Mouse (Mus musculus) hindbrain, embryonic 13.5 days (tissue): ENCODE data around the gene Otop1. TPM values are rescaled to one million over a fixed set of nuclear protein-coding genes. Genes with fewer than 3 reads are reported as not detected.
A peak's percentile ranks its signal among the peaks of the same experiment; 100 is the strongest.

Experiments used
- ATAC-seq: fragments of 200-750 bp; cut with Nextera tagmentation; 2 replicates; pipeline ENCODE4 v1.8.0; 2017; ENCODE audit warnings: moderate TSS enrichment; ENCODE audit not compliant: low FRiP score
- H3K27ac ChIP-seq: fragments of 300-500 bp; sonication (generic); 2 replicates; pipeline ENCODE4 v1.5.1; 2015; ENCODE audit warnings: inconsistent platforms, mild to moderate bottlenecking, moderate library complexity
- H3K27me3 ChIP-seq: fragments of 300-500 bp; sonication (generic); 2 replicates; pipeline ENCODE4 v1.6.1; 2015; ENCODE audit warnings: mild to moderate bottlenecking, inconsistent platforms
- H3K36me3 ChIP-seq: fragments of 300-500 bp; sonication (generic); 2 replicates; pipeline ENCODE4 v1.6.1; 2015; ENCODE audit warnings: mild to moderate bottlenecking, inconsistent platforms
- H3K4me1 ChIP-seq: fragments of 300-500 bp; sonication (generic); replicated peaks from 2 replicates; pipeline ENCODE4 v1.6.1; 2015; ENCODE audit warnings: inconsistent platforms
- H3K4me2 ChIP-seq: fragments of 300-500 bp; sonication (generic); 2 replicates; pipeline ENCODE4 v1.6.1; 2015; ENCODE audit warnings: inconsistent platforms, mild to moderate bottlenecking, moderate library complexity
- H3K4me3 ChIP-seq: fragments of 300-500 bp; sonication (generic); 2 replicates; pipeline ENCODE4 v1.5.1; 2015; ENCODE audit warnings: mild to moderate bottlenecking, inconsistent platforms
- H3K9ac ChIP-seq: fragments of 300-500 bp; sonication (generic); 2 replicates; pipeline ENCODE4 v1.6.1; 2015; ENCODE audit warnings: mild to moderate bottlenecking, inconsistent platforms
- H3K9me3 ChIP-seq: fragments of 300-500 bp; sonication (generic); 2 replicates; pipeline ENCODE4 v1.6.1; 2016; ENCODE audit warnings: inconsistent platforms
- WGBS: fragments of 180-500 bp; shearing (Covaris S2); methylation state at CpG from one replicate; pipeline ENCODE4 v1.1.7; 2015; 5-methylcytosine and 5-hydroxymethylcytosine counted together
- polyA plus RNA-seq: library from polyadenylated mRNA; unstranded; fragments of >200 nt; fragmentation: Nextera tagmentation; extraction: Ambion mirVana; gene quantifications from 2 replicates; pipeline ENCODE4 v1.2.1, GENCODE M21; 2015

Gene Otop1
- not detected in 2 replicates for polyA plus RNA-seq

GRCm38 (mm10) chr5:38275771-38276170, at the start of gene Otop1:
Otop1 (plus strand) TSS chr5:38275972.
- Histone ChIP-seq H3K9ac (peak within 1 kb of the TSS; percentile 46; the same call in 1 of the 2 replicates), H3K27me3 (peaks cover 78% of the 10 kb centered on the region), H3K4me3 (peak within 1 kb of the TSS; percentile 42), H3K4me1 (peaks cover 23% of the 10 kb centered on the region), H3K36me3 (peaks cover 10% of the 10 kb centered on the region), H3K27ac (no peak within 1 kb of the TSS), H3K4me2 (peak within 1 kb of the TSS; percentile 58), H3K9me3 (no peaks in the 10 kb centered on the region)
- ATAC-seq, result no peak
- WGBS, result 2% methylated on average over 4 of the region's 4 CpGs

GRCm38 (mm10) chr5:38235422-38235821, 40.4 kb upstream of the Otop1 start:
- ATAC-seq, result no peak
- Histone ChIP-seq H3K36me3 (peaks cover 59% of the 10 kb centered on the region), H3K4me1 (no peaks in the 10 kb centered on the region), H3K9ac (no peak overlapping the region), H3K9me3 (no peaks in the 10 kb centered on the region), H3K4me2 (no peak overlapping the region), H3K27ac (no peak overlapping the region), H3K27me3 (peaks cover 13% of the 10 kb centered on the region; the same call in 1 of the 2 replicates), H3K4me3 (no peak overlapping the region)
- 71% methylated on average over 4 of the region's 4 CpGs for WGBS

- Histone ChIP-seq H3K9me3 (no peaks in the 10 kb centered on the region), H3K27ac (no peak overlapping the region), H3K9ac (no peak overlapping the region), H3K27me3 (peaks cover 13% of the 10 kb centered on the region; the same call in 1 of the 2 replicates), H3K4me1 (peaks cover 11% of the 10 kb centered on the region; the same call in 1 of the 2 replicates), H3K36me3 (peaks cover 47% of the 10 kb centered on the region), H3K4me3 (no peak overlapping the region), H3K4me2 (no peak overlapping the region)
- ATAC-seq, result no peak
- WGBS, result 97% methylated on average over 2 of the region's 2 CpGs
Measured at GRCm38 (mm10) chr5:38236627-38237026, 39.1 kb upstream of the Otop1 start.

- Histone ChIP-seq H3K27me3 (peaks cover 34% of the 10 kb centered on the region), H3K36me3 (peaks cover 10% of the 10 kb centered on the region; the same call in 1 of the 2 replicates), H3K9ac (no peak overlapping the region), H3K27ac (peak overlapping the region; percentile 25; the same call in 1 of the 2 replicates), H3K9me3 (no peaks in the 10 kb centered on the region), H3K4me1 (peaks cover 11% of the 10 kb centered on the region; the same call in 1 of the 2 replicates), H3K4me3 (no peak overlapping the region), H3K4me2 (no peak overlapping the region)
- ATAC-seq, result peak; percentile 73
- 11% methylated on average over 5 of the region's 5 CpGs for WGBS
Measured at GRCm38 (mm10) chr5:38240727-38241472, 34.9 kb upstream of the Otop1 start.

- peaks cover 34% of the 10 kb centered on the region for H3K27me3 ChIP-seq
- H3K4me2 ChIP-seq, result no peak overlapping the region
- H3K27ac ChIP-seq, result peak overlapping the region; percentile 25; the same call in 1 of the 2 replicates
- peak; percentile 69 for ATAC-seq
- H3K9me3 ChIP-seq, result no peaks in the 10 kb centered on the region
- H3K4me1 ChIP-seq, result peaks cover 11% of the 10 kb centered on the region; the same call in 1 of the 2 replicates
- H3K9ac ChIP-seq, result no peak overlapping the region
- H3K4me3 ChIP-seq, result no peak overlapping the region
- 71% methylated on average over 3 of the region's 3 CpGs for WGBS
- peaks cover 6% of the 10 kb centered on the region; the same call in 1 of the 2 replicates for H3K36me3 ChIP-seq
Measured at GRCm38 (mm10) chr5:38241473-38241834, 34.3 kb upstream of the Otop1 start.

- no peak overlapping the region for H3K27ac ChIP-seq
- H3K9me3 ChIP-seq, result no peaks in the 10 kb centered on the region
- peaks cover 33% of the 10 kb centered on the region for H3K27me3 ChIP-seq
- H3K4me2 ChIP-seq, result no peak overlapping the region
- ATAC-seq, result no peak
- no peak overlapping the region for H3K9ac ChIP-seq
- H3K4me3 ChIP-seq, result no peak overlapping the region
- H3K36me3 ChIP-seq, result peaks cover under 1% of the 10 kb centered on the region; the same call in 1 of the 2 replicates
- WGBS, result 82% methylated on average over 6 of the region's 6 CpGs
- H3K4me1 ChIP-seq, result peaks cover 11% of the 10 kb centered on the region; the same call in 1 of the 2 replicates
Measured at GRCm38 (mm10) chr5:38241966-38242365, 33.8 kb upstream of the Otop1 start.

GRCm38 (mm10) chr5:38255195-38255594, 20.6 kb upstream of the Otop1 start:
- Histone ChIP-seq H3K4me2 (no peak overlapping the region), H3K4me3 (no peak overlapping the region), H3K36me3 (no peaks in the 10 kb centered on the region), H3K4me1 (0 out of 2 replicates have a peak, but pooled peaks cover 2% of the 10 kb centered on the region), H3K27ac (no peak overlapping the region), H3K9ac (no peak overlapping the region), H3K27me3 (0 out of 2 replicates have a peak, but pooled peaks cover 7% of the 10 kb centered on the region), H3K9me3 (no peaks in the 10 kb centered on the region)
- 45% methylated on average over 4 of the region's 4 CpGs for WGBS
- ATAC-seq, result no peak

- Histone ChIP-seq H3K36me3 (no peaks in the 10 kb centered on the region), H3K27me3 (0 out of 2 replicates have a peak, but pooled peaks cover 7% of the 10 kb centered on the region), H3K9ac (no peak overlapping the region), H3K9me3 (no peaks in the 10 kb centered on the region), H3K27ac (no peak overlapping the region), H3K4me1 (peaks cover 2% of the 10 kb centered on the region; the same call in 1 of the 2 replicates), H3K4me2 (no peak overlapping the region), H3K4me3 (no peak overlapping the region)
- WGBS, result 80% methylated on average over 3 of the region's 3 CpGs
- ATAC-seq, result no peak
Measured at GRCm38 (mm10) chr5:38255644-38256043, 20.1 kb upstream of the Otop1 start.

- 95% methylated on average over 1 of the region's 1 CpGs for WGBS
- Histone ChIP-seq H3K4me1 (peaks cover 10% of the 10 kb centered on the region), H3K4me2 (no peak overlapping the region), H3K27me3 (0 out of 2 replicates have a peak, but pooled peaks cover 7% of the 10 kb centered on the region), H3K9me3 (no peaks in the 10 kb centered on the region), H3K27ac (no peak overlapping the region), H3K9ac (no peak overlapping the region), H3K4me3 (no peak overlapping the region), H3K36me3 (no peaks in the 10 kb centered on the region)
- ATAC-seq, result no peak
Measured at GRCm38 (mm10) chr5:38256551-38256950, 19.2 kb upstream of the Otop1 start.

GRCm38 (mm10) chr5:38258034-38258772, 17.6 kb upstream of the Otop1 start:
- peaks cover 10% of the 10 kb centered on the region for H3K4me1 ChIP-seq
- H3K4me3 ChIP-seq, result no peak overlapping the region
- H3K4me2 ChIP-seq, result no peak overlapping the region
- 0 out of 2 replicates have a peak, but pooled peaks cover 7% of the 10 kb centered on the region for H3K27me3 ChIP-seq
- no peak overlapping the region for H3K9ac ChIP-seq
- no peak for ATAC-seq
- H3K36me3 ChIP-seq, result peaks cover 10% of the 10 kb centered on the region
- WGBS, result 80% methylated on average over 8 of the region's 8 CpGs
- no peaks in the 10 kb centered on the region for H3K9me3 ChIP-seq
- H3K27ac ChIP-seq, result no peak overlapping the region

GRCm38 (mm10) chr5:38258773-38259146, 17.0 kb upstream of the Otop1 start:
- WGBS, result 79% methylated on average over 5 of the region's 5 CpGs

More at GRCm38 (mm10) chr5:38258773-38259146, 17.0 kb upstream of the Otop1 start:
- Histone ChIP-seq H3K4me1 (peaks cover 10% of the 10 kb centered on the region), H3K27me3 (0 out of 2 replicates have a peak, but pooled peaks cover 7% of the 10 kb centered on the region), H3K27ac (no peak overlapping the region), H3K9me3 (no peaks in the 10 kb centered on the region), H3K9ac (no peak overlapping the region), H3K36me3 (peaks cover 15% of the 10 kb centered on the region), H3K4me3 (no peak overlapping the region), H3K4me2 (no peak overlapping the region)
- no peak for ATAC-seq
